Mouse (Mus musculus) left cerebral cortex, postnatal 10 days (tissue): ENCODE data around the gene Nrp1. TPM values are rescaled to one million over a fixed set of nuclear protein-coding genes. Genes with fewer than 3 reads are reported as not detected.

ENCODE experiments used
- DNase-seq, 2 experiments: peaks; one replicate each; pipeline ENCODE4 v3.0.0; 2021 to 2022; ENCODE audit warnings: low spot score in 2 of 2, mixed read lengths in 1 of 2; ENCODE audit errors: extremely low spot score in 1 of 2
- intact Hi-C: fragments of 180-260 bp; cut with DNase I; formaldehyde crosslinking; loops from one replicate; pipeline ENCODE4 v1.15.1; 2025
- microRNA-seq: library from miRNA; unstranded; fragments of <30 nt; microRNA quantifications from one replicate; pipeline ENCODE4 v1.2.0, GENCODE M21; 2022
- total RNA-seq, 2 experiments: library from RNA; stranded (reverse); gene quantifications; 2 replicates each; pipeline ENCODE4 v1.2.3; 2021

Nrp1 gene
- total RNA-seq, 2 experiments from 2014 or later: 33.7 to 35.3 TPM

GRCm38 (mm10) chr8:128523825-128524224 lies 165.4 kb downstream of the Nrp1 start:
- intact Hi-C loops: no loop called here
- peak in 1 of 2 experiments; percentile 23 for DNase-seq

- no peak for DNase-seq
- intact Hi-C loops: no loop called here
Measured at GRCm38 (mm10) chr8:128525912-128526311, 167.5 kb downstream of the Nrp1 start.

- peak in 1 of 2 experiments; percentile 13 for DNase-seq
- intact Hi-C loops: no loop called here
Measured at GRCm38 (mm10) chr8:128528591-128529383, 170.4 kb downstream of the Nrp1 start.

GRCm38 (mm10) chr8:128534442-128534871 lies 176.1 kb downstream of the Nrp1 start:
- intact Hi-C loops: no loop called here
- peak in 1 of 2 experiments; percentile 23 for DNase-seq

GRCm38 (mm10) chr8:128535685-128536084 lies 177.3 kb downstream of the Nrp1 start:
- DNase-seq: no peak
- intact Hi-C loops: no loop called here

GRCm38 (mm10) chr8:128538378-128538777 lies 180.0 kb downstream of the Nrp1 start:
- DNase-seq: no peak

GRCm38 (mm10) chr8:128541355-128542090 lies 183.1 kb downstream of the Nrp1 start:
- intact Hi-C loops: no loop called here

More at GRCm38 (mm10) chr8:128538378-128538777, 180.0 kb downstream of the Nrp1 start:
- intact Hi-C loops: no loop called here

GRCm38 (mm10) chr8:128544128-128544846 lies 185.9 kb downstream of the Nrp1 start:
- no peak for DNase-seq
- intact Hi-C loops: no loop called here

More at GRCm38 (mm10) chr8:128541355-128542090, 183.1 kb downstream of the Nrp1 start:
- DNase-seq: no peak

GRCm38 (mm10) chr8:128546287-128546686 lies 187.9 kb downstream of the Nrp1 start:
- intact Hi-C loops: no loop called here
- DNase-seq: no peak

GRCm38 (mm10) chr8:128547361-128547760 lies 189.0 kb downstream of the Nrp1 start:
- no peak for DNase-seq
- intact Hi-C loops: no loop called here

- no peak for DNase-seq
- intact Hi-C loops: no loop called here
Measured at GRCm38 (mm10) chr8:128549738-128550137, 191.3 kb downstream of the Nrp1 start.

GRCm38 (mm10) chr8:128551421-128552139 lies 193.2 kb downstream of the Nrp1 start:
- intact Hi-C loops: no loop called here
- peak; percentile 53 to 71 for DNase-seq

Small RNA genes lying within 50 kb of the gene (microRNA-seq; reads per million reads assigned to microRNA genes)
- not detected for gene Mir1903
